In genomic region chr13:36577916-36578568, GRCm38 (mm10) we compare ENCODE assay signal across 8 mouse cellular contexts.
DNase-seq lines count a peak whose midpoint lies in the region; ATAC-seq and TF ChIP-seq lines count a peak whose summit lies in the region.

No protein-coding gene starts in this region.

- H3K9me3 ChIP-seq in heart, embryonic 11.5 days (replicated peaks; ENCODE audit: control insufficient read depth, low read length), result no peaks in the 10 kb centered on the region
- H3K9me3 ChIP-seq in limb, embryonic 13.5 days, result no peaks in the 10 kb centered on the region
- no peaks in the 10 kb centered on the region for H3K9me3 ChIP-seq in stomach, embryonic 16.5 days (replicated peaks; ENCODE audit: control insufficient read depth, low read length)

- no peaks in the 10 kb centered on the region for H3K36me3 ChIP-seq in heart, embryonic 11.5 days (ENCODE audit: control insufficient read depth, insufficient read depth, low read length)
- no peaks in the 10 kb centered on the region for H3K36me3 ChIP-seq in limb, embryonic 13.5 days
- H3K36me3 ChIP-seq in stomach, embryonic 16.5 days (ENCODE audit: control insufficient read depth, insufficient read depth, low read length), result no peaks in the 10 kb centered on the region

- H3K27me3 ChIP-seq in heart, embryonic 11.5 days (ENCODE audit: control insufficient read depth, insufficient read depth, low read length), result no peaks in the 10 kb centered on the region
- no peaks in the 10 kb centered on the region for H3K27me3 ChIP-seq in limb, embryonic 13.5 days
- 0 out of 2 replicates have a peak, but pooled peaks cover 2% of the 10 kb centered on the region for H3K27me3 ChIP-seq in stomach, embryonic 16.5 days (ENCODE audit: control insufficient read depth, insufficient read depth, low read length)

- WGBS in lung, adult 2 months, result 40% methylated on average over 7 of the region's 7 CpGs
- 36% methylated on average over 7 of the region's 7 CpGs for WGBS in heart, embryonic 11.5 days (ENCODE audit: insufficient replicate concordance)
- WGBS in limb, embryonic 13.5 days, result 43% methylated on average over 7 of the region's 7 CpGs
- 40% methylated on average over 7 of the region's 7 CpGs for WGBS in stomach, embryonic 16.5 days

- no peak for ATAC-seq in heart, embryonic 11.5 days (replicated peaks; ENCODE audit: insufficient number of reproducible peaks, low FRiP score, low TSS enrichment)
- ATAC-seq in limb, embryonic 13.5 days (ENCODE audit: low FRiP score, low read depth), result 0 out of 2 replicates have a peak, but pooled peaks have one; percentile 9
- ATAC-seq in stomach, embryonic 16.5 days (ENCODE audit: insufficient read depth, low FRiP score), result 0 out of 2 replicates have a peak, but pooled peaks have one; percentile 12

- no peak overlapping the region for H3K9ac ChIP-seq in heart, embryonic 11.5 days (ENCODE audit: low read depth, low read length)
- H3K9ac ChIP-seq in limb, embryonic 13.5 days, result no peak overlapping the region
- H3K9ac ChIP-seq in stomach, embryonic 16.5 days (ENCODE audit: low read length), result no peak overlapping the region; the same call in 1 of the 2 replicates

- H3K4me1 ChIP-seq in lung, adult 2 months (ENCODE audit: control insufficient read depth, insufficient read depth, low read length), result no peaks in the 10 kb centered on the region
- no peaks in the 10 kb centered on the region; the same call in 1 of the 2 replicates for H3K4me1 ChIP-seq in heart, embryonic 11.5 days (ENCODE audit: control insufficient read depth, insufficient read depth, low read length)
- peaks cover 23% of the 10 kb centered on the region for H3K4me1 ChIP-seq in limb, embryonic 13.5 days
- no peaks in the 10 kb centered on the region for H3K4me1 ChIP-seq in stomach, embryonic 16.5 days (ENCODE audit: control insufficient read depth, insufficient read depth, low read length)

- H3K4me2 ChIP-seq in heart, embryonic 11.5 days, result peak overlapping the region; percentile 64; the same call in 1 of the 2 replicates
- peak overlapping the region; percentile 69 for H3K4me2 ChIP-seq in limb, embryonic 13.5 days (replicated peaks)
- H3K4me2 ChIP-seq in stomach, embryonic 16.5 days (ENCODE audit: low read depth, low read length), result peak overlapping the region; percentile 75

- TF ChIP-seq POLR2A in lung, adult 2 months (IDR thresholded peaks at IDR 0.05; ENCODE audit: borderline replicate concordance, extremely low read depth, low read depth, low read length), result no peak

- intact Hi-C loops in gastrocnemius, postnatal 36 days (cut with DNase I), result no loop called here

- no peak overlapping the region for H3K4me3 ChIP-seq in lung, adult 2 months (replicated peaks; ENCODE audit: extremely low read depth, low read depth, low read length)
- H3K4me3 ChIP-seq in heart, embryonic 11.5 days (ENCODE audit: low read depth, low read length), result peak overlapping the region; percentile 41
- peak overlapping the region; percentile 55 for H3K4me3 ChIP-seq in limb, embryonic 13.5 days
- H3K4me3 ChIP-seq in stomach, embryonic 16.5 days (replicated peaks; ENCODE audit: low read length), result peak overlapping the region; percentile 50

- TF ChIP-seq CTCF in lung, adult 2 months (IDR thresholded peaks at IDR 0.05; ENCODE audit: insufficient read depth, low read length), result no peak

- peak; percentile 9 for DNase-seq in lung, postnatal 10 days
- no peak for DNase-seq in lung, adult 2 months
- DNase-seq in gastrocnemius, postnatal 36 days, result no peak
- DNase-seq in adrenal gland, adult 8-10 months, result no peak
- no peak for DNase-seq in right cerebral cortex, adult 2 months (ENCODE audit: low spot score in 2 of 2)

- H3K27ac ChIP-seq in heart, embryonic 11.5 days (ENCODE audit: low read depth, low read length), result no peak overlapping the region
- no peak overlapping the region for H3K27ac ChIP-seq in limb, embryonic 13.5 days
- no peak overlapping the region for H3K27ac ChIP-seq in stomach, embryonic 16.5 days (ENCODE audit: low read length)
